Mouse (Mus musculus) right cerebral cortex, postnatal 14 days (tissue): ENCODE data around the gene Pde5a.

Source experiments
- DNase-seq: peaks from one replicate; pipeline ENCODE4 v3.0.0; 2022

Gene Pde5a

GRCm38 (mm10) chr3:122728852-122729600, at the start of gene Pde5a:
Pde5a (plus strand) TSS chr3:122728947.
- DNase-seq = peak; percentile 73

DNA sequence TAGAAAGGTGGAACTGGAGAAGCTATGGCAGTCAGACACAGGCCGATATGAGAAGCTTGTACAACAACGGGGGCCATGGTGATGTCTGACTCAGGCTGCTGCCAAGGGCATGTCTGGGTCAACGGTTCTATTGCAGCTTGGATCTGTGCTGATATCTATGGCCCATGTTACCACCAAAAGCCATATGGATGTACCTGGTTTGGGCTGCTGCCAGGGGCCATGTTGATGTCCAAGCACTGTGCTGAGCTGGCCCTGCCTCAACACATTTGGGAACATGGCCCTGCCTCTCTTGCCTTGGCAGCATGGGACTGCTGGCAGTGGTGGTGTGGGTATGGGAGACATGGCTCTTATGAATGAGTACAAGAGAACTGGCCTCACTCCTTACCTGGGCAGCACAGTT, 47.9 kb upstream of the Pde5a start:
- no peak for DNase-seq

GRCm38 (mm10) chr3:122682352-122682751, 46.4 kb upstream of the Pde5a start:
- DNase-seq = no peak

GRCm38 (mm10) chr3:122684832-122685231, 43.9 kb upstream of the Pde5a start:
- no peak for DNase-seq

- no peak for DNase-seq
Observed at GRCm38 (mm10) chr3:122693039-122693438, 35.7 kb upstream of the Pde5a start.

GRCm38 (mm10) chr3:122695870-122696269, 32.9 kb upstream of the Pde5a start:
- DNase-seq = no peak

GRCm38 (mm10) chr3:122696672-122697071, 32.1 kb upstream of the Pde5a start:
- DNase-seq = no peak

DNA sequence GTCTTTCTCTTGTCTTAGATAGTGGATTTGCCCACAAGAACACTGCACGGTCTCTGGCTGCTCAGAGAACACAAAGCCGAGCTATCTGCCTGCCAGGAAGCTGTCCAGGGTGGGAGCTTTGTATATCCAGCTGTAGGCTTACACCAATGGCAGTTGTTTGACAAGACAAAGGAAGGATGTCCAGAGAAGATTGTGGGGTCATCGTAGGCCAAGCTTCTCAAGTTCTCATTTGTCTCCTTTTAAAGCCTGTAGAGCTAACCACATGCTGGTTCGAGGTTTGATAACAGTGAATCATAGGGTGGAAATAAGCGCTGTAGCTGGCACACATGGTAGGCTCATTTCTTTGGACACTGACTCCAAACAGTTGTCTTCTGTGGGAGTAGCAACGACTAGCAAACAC, 24.5 kb upstream of the Pde5a start:
- DNase-seq = no peak

- no peak for DNase-seq
Observed at GRCm38 (mm10) chr3:122705246-122705645, 23.5 kb upstream of the Pde5a start.

DNA sequence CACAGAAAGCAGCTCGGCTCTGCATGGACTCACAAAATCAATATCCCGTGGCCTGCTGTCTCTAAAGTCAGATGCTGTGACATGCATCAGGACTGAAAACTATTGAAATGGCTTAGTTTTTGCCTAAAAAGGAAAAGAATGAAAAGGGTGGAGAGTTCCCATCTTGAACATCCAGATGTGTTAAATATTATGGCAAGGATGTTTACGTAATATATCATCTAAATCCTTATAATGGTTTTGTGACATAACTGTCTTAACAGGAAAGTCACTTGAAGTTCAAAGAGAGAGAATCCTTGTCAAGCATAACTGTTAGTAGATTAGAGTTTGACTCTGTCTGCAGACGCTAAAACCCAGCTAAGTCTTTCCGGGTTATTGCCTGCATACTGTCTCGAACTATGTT, 20.3 kb upstream of the Pde5a start:
- no peak for DNase-seq

DNA sequence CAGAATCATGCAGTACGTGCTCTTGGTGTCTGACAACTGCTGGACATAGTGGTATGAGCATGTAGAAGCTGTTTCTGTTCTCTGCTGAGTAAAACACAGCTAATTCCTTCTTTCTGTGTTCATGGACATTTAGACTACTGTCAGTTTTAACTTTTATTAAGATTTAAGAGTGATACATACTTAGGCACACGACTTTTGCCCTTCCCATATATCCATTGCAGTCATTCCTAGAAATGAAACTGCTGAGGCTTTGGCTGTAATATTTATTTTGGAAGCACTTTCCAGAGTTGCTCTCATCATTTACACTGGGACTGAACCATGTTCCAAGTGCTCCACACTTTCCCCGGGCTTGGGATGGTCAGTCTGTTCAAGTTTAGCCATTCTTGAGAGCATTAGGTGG, 18.6 kb upstream of the Pde5a start:
- no peak for DNase-seq

GRCm38 (mm10) chr3:122718631-122719030, 10.1 kb upstream of the Pde5a start:
- no peak for DNase-seq

DNA sequence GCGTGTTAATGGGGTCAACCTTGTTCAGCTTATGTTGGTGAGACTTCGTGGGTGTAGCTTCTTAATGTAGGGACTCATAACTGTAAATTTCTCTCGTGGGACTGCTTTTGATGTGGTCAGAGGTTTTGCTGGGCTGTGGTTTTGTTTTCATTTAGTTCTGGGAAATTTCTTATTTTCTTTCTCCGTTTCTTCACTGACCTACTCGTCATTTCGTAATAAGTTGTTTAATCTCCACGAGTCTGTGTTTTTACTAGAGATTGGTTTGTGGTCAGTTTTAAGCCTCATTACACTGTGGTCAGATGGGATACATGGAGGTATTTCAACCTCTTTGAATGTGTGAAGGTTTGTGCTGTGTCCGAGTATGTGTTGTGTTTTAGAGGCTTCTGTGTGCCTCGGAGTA, 7.2 kb upstream of the Pde5a start:
- DNase-seq = no peak

GRCm38 (mm10) chr3:122729601-122729959, 833 bp downstream of the Pde5a start:
- no peak for DNase-seq

DNA sequence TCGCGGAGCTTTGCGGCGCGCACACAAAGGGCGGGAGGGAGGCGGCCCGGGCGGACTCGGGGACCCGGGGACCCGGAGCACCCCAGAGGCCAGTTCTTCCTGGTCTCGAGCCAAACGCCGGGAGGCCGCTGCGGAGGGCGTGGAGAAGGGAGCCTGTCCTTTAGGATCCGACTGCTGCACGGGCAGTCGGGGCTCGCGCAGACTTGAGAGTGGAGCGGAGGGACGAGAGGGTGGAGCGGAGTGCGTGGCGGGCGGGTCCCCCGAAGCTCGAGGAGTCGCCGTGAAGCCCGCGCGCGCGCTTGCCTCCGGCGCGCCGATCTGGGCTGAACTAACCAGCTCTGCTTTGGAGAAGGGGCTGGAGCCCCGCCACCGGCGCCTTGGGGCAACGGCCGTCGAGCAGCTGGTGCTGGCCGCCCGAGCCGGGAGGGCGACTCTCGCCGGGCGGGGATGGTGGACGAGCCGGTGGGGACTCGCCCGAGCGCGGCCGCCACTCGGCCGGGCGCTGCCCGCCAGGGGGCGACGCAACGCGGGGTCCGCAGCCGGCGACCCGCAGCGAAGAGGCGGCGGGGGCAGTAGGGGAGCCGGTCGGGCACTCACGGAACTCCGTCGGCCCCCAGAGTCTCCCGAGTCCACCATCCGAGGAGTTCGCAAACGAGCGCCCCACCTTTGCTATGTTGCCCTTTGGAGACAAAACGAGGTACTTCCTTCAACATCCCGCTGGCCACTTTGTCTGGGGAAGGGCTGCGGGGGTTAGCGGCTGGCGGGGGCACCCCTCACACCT, 1.4 kb downstream of the Pde5a start:
- DNase-seq = peak; percentile 54

GRCm38 (mm10) chr3:122730741-122731235, 2.0 kb downstream of the Pde5a start:
- DNase-seq = no peak

DNA sequence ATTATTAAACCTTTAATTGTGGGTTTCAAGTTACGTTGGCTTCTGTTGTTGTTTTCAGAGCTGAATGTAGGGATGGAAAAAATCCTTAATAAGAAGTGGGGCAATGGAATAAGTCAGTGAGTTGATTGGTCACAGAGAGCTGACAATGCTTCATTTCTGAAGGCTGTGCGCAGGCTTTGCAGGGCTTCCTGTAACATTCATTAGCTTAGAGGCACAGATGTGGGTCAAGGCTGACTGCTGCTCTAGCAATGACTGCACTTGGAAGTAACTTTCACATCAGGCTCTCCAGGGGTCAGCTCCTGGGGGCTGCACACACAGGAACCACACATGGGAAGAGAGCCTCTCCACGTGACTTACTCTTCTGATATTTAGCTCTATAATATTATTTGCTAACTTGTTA, 5.1 kb downstream of the Pde5a start:
- no peak for DNase-seq

DNA sequence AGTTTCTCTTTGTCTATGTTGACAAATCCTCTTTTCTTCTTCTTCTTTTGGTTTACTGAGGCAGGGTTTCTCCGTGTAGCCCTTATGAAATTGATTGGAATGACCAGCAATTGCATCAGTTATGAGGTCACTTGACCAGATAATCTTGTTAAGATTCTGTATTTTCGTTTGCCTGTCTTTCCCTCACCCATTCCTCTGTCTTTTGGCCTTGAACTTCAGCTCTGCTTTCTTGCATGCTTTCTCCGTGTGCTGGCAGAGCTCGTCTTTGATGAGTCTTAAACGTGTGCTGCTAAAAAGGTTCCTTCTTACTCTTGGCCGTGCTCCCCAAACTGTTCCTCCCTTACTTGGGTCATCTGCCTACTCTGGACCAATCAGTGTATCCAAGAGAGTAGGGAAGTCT, 5.6 kb downstream of the Pde5a start:
- DNase-seq = no peak

- no peak for DNase-seq
Observed at GRCm38 (mm10) chr3:122739460-122739859, 10.7 kb downstream of the Pde5a start.

GRCm38 (mm10) chr3:122744265-122744664, 15.5 kb downstream of the Pde5a start:
- no peak for DNase-seq

GRCm38 (mm10) chr3:122747921-122748700, 19.4 kb downstream of the Pde5a start:
- no peak for DNase-seq

- DNase-seq = no peak
Observed at GRCm38 (mm10) chr3:122763240-122763761, 34.6 kb downstream of the Pde5a start.

DNA sequence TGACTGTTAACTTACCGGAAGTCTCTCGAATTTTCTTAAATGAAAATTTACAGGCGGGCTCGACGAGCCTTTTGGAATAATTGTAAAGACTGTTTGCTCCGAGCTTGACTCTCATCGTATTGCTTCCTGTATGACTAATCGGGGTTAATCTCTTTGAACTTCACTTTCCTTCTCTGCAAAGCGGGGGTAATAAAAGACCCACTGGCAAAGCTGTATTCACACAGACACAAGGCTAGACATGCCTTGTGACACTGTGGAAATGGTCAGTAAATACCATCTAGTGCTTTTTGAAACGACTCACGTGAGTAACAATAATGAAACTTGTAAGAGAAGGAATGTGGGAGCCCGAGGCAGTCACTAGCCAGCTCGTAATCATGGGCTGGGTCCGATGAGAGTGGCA, 35.0 kb downstream of the Pde5a start:
- no peak for DNase-seq
